Mouse (Mus musculus) gastrocnemius, postnatal 36 days (tissue): ENCODE results near the gene Scn3b. TPM values are rescaled to one million over a fixed set of nuclear protein-coding genes. Genes with fewer than 3 reads are reported as not detected.
A peak's percentile ranks its signal among the peaks of the same experiment; 100 is the strongest.

Experiments
- DNase-seq, 2 experiments: peaks; one replicate each; pipeline ENCODE4 v3.0.0; 2022
- intact Hi-C: fragments of 180-260 bp; cut with DNase I; formaldehyde crosslinking; loops from one replicate; pipeline ENCODE4 v1.15.1; 2025
- total RNA-seq, 2 experiments: library from RNA; stranded (reverse); gene quantifications; 2 replicates each; pipeline ENCODE4 v1.2.3; 2021

Scn3b gene
- total RNA-seq, 2 experiments from 2014 or later = 2.1 to 2.3 TPM

GRCm38 (mm10) chr9:40309876-40310275 is 40.9 kb downstream of the Scn3b start:
- intact Hi-C loops = no loop called here
- DNase-seq = no peak

GRCm38 (mm10) chr9:40311813-40312212 is 42.8 kb downstream of the Scn3b start:
- no peak for DNase-seq
- intact Hi-C loops = no loop called here

- intact Hi-C loops = no loop called here
- no peak for DNase-seq
Observed at GRCm38 (mm10) chr9:40316865-40317660, 48.0 kb downstream of the Scn3b start.

- intact Hi-C loops = no loop called here
- DNase-seq = no peak
Observed at GRCm38 (mm10) chr9:40317735-40318134, 48.7 kb downstream of the Scn3b start.

- DNase-seq = no peak
Observed at GRCm38 (mm10) chr9:40318771-40319170, 49.8 kb downstream of the Scn3b start.

GRCm38 (mm10) chr9:40320405-40320804 is 51.4 kb downstream of the Scn3b start:
- intact Hi-C loops = no loop called here

More at GRCm38 (mm10) chr9:40318771-40319170, 49.8 kb downstream of the Scn3b start:
- intact Hi-C loops = no loop called here

GRCm38 (mm10) chr9:40320879-40321667 is 52.1 kb downstream of the Scn3b start:
- peak; percentile 80 to 84 for DNase-seq
- intact Hi-C loops = no loop called here

More at GRCm38 (mm10) chr9:40320405-40320804, 51.4 kb downstream of the Scn3b start:
- DNase-seq = no peak

GRCm38 (mm10) chr9:40321668-40322003 is 52.6 kb downstream of the Scn3b start:
- intact Hi-C loops = no loop called here
- DNase-seq = no peak

GRCm38 (mm10) chr9:40322372-40322771 is 53.4 kb downstream of the Scn3b start:
- DNase-seq = no peak
- intact Hi-C loops = no loop called here

- no peak for DNase-seq
- intact Hi-C loops = no loop called here
Observed at GRCm38 (mm10) chr9:40323171-40323570, 54.2 kb downstream of the Scn3b start.

- intact Hi-C loops = no loop called here
Observed at GRCm38 (mm10) chr9:40323773-40324172, 54.8 kb downstream of the Scn3b start.

GRCm38 (mm10) chr9:40324232-40324792 is 55.3 kb downstream of the Scn3b start:
- no peak for DNase-seq
- intact Hi-C loops = no loop called here

More at GRCm38 (mm10) chr9:40323773-40324172, 54.8 kb downstream of the Scn3b start:
- no peak for DNase-seq

GRCm38 (mm10) chr9:40324826-40325225 is 55.8 kb downstream of the Scn3b start:
- intact Hi-C loops = no loop called here
- DNase-seq = peak; percentile 38 to 47

- intact Hi-C loops = no loop called here
- DNase-seq = no peak
Observed at GRCm38 (mm10) chr9:40326260-40326915, 57.4 kb downstream of the Scn3b start.

GRCm38 (mm10) chr9:40330609-40331382 is 61.8 kb downstream of the Scn3b start:
- peak; percentile 85 to 87 for DNase-seq
- intact Hi-C loops = loop anchor here (1.0 kb wide), 1 partner anchor 106 kb away; no protein-coding TSS in a partner anchor

GRCm38 (mm10) chr9:40331411-40332286 is 62.6 kb downstream of the Scn3b start:
- no peak for DNase-seq
- intact Hi-C loops = loop anchor here (1.0 kb wide), 1 partner anchor 107 kb away; no protein-coding TSS in a partner anchor

GRCm38 (mm10) chr9:40332326-40332725 is 63.3 kb downstream of the Scn3b start:
- intact Hi-C loops = no loop called here
- DNase-seq = no peak

GRCm38 (mm10) chr9:40332731-40333648 is 64.0 kb downstream of the Scn3b start:
- intact Hi-C loops = no loop called here
- no peak for DNase-seq
